Mouse (Mus musculus): ENCODE results near the gene Adam19.

Adam19 gene

DNA sequence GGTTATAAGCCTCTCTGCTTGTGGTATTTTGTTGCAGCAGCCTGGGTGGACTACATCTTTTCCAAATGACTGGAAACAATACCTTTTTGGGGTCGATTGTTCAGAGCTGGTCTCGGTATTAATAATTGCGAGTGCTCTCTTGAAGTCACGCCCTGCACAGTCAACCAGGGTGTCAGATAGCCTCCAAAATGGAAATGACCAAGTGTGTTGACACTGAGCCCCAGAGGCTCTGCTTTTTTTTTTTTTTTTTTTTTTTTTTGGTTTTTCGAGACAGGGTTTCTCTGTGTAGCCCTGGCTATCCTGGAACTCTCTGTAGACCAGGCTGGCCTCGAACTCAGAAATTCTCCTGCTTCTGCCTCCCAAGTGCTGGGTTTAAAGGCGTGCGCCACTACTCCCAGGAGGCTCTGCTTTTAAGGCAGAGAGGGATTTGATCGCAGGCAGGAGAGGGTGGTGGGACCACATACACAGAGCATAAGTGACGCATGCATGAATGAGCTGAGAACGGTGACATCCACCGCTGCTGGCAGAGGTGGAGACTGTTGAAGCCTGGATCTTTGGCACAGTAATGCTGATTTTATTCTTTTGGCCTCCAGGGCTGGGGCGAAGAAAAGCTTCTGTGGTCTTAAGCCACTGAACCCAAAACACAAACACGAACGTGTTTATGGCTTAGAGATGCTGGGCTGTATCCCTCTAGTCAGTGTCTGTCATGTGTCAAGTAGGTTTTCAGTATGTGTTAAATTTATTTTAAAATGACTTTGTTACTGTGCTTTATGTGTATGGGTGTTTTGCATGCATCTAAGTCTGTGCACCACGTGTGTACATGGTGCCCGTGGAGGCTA lies 18.3 kb downstream of the Adam19 start:
- DNase-seq (ENCODE audit: low spot score): no peak

DNA sequence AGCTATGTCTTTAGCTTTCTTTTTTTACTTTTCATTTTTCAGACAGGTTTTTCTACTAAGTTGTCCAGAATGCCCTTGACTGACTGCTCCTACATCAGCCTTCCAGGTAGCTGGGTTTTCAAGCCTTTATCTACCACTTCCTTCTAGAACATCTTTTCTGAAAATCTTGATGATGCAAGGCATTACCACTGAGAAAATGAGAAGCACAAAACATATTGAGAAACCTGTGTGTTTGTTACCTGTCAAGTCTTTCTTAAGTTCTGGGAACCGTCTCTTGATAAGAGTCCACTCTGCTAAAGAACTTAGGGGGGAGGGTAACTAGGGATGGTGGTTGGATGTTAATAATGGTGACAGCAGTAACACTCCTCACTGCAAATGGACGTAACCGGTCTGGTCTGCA lies 19.7 kb downstream of the Adam19 start:
- DNase-seq (ENCODE audit: low spot score): no peak

DNA sequence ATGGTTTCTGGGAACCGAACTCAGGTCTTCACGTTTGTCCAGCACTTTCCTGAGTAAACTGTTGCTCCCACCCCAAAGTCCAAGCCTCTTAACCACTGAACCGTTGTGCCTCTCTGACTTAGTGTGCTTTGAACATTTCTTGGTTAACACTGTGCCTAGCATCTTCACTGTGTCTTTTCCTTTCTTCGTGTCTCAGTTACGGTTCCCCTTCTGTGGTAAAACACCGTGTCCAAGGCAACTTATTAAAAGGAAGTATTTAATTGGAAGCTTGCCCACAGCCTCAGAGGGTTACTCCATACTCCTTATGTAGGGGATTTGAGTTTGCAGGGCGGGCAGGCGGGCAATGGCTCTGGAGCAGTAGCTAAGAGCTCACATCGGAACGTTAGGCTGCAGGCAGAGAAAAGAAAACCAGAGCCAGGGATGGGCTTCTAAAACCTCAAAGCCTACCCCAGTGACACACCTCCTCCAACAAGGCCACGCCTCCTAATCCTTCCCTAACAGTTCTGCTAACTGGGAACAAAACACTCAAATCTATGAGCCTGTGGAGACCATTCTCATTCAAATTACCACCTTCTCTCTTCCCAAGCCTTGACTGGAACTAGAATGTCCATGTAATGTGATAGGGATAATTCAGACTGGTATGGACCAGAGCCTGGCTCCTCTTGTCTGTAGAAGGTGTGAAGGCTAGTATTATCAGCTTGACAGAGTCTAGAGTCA lies 20.8 kb downstream of the Adam19 start:
- no peak for DNase-seq (ENCODE audit: low spot score)

DNA sequence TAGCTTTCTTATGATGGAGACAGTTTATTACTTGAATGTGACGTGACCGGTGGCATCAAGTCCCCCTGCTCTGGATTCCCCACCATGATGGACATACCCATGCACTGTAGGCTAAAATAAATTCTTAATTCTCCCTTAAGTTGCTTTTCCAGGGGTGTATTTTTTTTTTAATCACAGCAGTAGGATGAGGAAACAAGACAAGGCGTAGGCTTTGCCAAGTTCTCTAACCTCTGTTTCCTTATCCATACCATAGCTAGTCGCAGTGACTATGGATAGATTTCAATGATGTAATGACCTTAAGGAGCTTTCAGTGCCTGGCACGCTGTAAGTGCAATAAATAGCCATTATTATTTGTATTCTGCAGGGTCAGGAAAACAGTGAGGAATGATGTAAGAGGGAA lies 21.5 kb downstream of the Adam19 start:
- no peak for DNase-seq (ENCODE audit: low spot score)

DNA sequence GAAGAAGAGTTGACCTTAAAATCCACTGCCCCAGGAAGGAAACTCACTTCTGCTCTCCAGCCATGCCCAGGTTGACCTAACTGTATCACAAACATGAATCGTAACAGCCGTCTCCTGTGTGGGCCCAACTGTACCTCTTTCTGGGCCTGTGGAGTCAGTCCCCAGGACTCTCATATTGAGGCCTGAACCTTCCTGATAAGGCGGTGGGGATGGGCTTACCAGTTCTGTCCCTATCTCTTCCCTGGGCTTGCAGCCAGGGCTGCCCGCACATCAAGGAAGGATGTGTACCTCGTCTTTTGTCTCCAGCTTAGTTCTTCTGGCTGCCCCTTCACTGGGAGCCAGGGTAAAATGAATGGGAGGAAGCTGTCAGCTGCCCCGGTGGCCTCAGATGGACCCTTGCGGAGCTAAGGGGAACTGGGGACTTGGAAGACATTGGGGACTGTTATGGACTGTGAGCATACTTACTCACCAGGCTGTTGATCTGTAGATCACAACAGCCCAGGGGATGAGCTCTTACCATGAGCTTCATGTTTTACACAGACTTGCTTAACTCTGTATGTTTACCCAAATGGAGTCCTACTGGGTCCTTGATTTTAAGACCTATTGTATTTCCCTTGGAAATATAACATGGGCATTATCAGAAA lies 22.1 kb downstream of the Adam19 start:
- DNase-seq (ENCODE audit: low spot score): no peak

DNA sequence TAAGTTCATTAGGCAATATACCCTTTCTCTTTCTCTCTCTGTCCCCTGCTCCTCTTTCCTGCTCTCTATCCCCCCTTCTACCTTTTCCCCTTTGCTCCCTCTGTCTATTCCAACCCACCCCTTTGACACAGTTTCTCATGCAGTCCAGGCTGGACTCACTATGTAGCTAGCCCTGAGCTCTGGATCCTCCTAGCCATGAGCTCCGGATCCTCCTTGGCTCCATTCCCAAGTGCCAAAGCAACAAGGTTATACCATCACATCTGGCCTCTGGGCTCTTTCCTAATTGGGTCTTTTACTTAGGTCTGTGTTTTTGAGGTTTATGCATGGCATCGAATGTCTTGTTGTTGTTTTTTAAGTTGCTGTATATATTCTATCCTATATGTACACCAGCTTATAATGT lies 25.3 kb downstream of the Adam19 start:
- DNase-seq (ENCODE audit: low spot score): no peak

DNA sequence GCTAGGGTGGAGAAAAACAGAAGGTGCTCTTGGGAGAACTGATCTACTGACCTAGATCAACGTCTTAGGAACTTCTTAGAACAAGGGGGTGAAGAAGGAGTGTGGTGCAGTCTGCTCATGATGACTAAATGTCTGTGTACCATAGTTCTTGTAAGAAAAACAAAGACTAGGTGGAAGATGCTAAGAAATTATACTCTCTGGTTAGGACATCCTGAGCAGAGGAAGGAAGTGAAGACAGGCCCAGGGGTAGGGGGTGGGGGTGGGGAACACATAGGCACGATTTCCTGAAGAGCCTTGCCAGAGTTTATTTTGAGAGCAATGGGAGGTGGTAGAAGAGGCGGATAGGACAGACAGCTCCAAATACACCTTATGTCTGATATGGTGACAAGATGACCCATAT lies 27.6 kb downstream of the Adam19 start:
- no peak for DNase-seq (ENCODE audit: low spot score)

DNA sequence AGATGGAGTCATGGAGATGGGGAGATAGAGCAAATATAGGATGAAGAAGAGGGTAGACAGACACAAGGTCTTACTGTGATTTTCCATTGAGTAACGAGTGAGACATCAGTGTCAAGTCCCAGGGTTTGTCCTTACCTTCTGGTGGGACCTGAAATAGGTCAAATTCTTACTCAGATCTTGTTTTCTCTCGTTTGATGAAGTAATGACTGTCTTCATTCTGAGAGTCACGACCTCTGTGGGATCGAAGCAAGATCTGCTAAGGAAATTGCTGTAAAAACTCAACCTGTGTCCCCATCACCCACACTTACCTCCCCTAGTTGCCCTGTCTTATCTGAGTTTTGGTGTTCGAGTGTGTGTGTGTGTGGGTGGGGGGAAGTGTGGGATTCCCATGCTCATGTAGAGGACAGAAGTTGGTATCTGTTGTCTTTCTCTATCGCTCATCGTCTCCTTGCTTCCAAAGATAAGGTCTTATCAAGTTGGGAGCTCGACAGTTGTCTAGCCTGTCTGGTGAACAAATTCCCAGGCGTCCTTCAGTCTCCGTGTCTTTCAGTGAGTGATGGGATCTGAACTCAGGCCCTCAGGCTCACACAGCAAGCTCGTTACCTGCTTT lies 28.1 kb downstream of the Adam19 start:
- DNase-seq (ENCODE audit: low spot score): no peak

DNA sequence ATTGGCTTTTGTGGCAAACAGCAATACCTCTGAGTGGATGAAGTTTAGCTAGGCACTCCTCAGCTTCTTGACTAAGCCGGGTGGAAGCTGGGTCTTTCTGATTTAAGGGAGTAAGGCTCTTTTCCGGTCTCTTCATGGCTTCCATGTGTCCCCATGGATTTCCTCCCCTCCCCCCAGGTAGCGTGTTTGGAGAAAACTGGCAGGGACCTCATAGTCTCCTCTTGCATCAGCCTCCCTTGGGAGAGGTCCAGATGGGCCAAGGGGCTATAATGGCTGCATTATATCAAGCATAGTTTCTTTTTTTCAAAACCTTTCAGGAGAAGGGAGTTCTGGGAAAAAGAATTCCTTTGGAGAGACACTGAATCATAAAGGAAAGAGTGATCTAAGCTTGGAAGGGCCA lies 28.8 kb downstream of the Adam19 start:
- no peak for DNase-seq (ENCODE audit: low spot score)

DNA sequence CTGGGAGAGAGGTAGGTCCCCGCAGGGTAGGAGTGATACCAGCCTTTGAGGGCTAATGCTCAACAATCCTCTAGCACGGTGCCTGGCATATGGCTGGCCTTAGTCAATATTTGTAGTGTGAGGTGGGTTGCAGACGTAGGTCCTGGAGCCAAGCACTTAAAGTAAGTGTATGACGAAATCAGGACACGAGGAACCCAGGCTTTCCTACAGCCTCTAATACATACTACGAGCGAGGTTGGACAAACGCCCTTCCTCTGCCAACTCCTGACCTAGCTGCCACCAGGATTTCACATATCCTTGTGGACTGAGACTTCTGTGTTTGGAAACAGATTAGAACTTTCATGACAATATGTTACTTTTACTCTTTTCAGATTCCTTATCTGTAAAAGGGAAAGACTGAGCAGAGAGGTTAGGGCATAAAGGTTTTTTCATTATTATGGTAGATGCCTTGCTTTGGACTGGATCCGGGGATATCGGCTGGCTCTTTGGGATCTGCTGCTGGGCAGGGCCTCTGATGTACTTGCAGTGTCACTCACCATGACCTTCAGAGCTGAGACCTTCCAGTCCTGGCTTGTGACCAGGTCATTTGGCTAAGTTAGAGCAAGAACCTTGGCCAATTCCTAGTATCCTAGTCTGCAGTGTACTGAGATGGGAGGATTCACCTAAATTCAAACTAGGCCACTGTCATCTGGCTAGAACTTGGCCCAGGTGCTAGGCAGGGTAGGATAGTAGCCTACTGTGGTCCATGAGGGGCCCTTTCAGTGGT lies 29.8 kb downstream of the Adam19 start:
- no peak for DNase-seq (ENCODE audit: low spot score)

DNA sequence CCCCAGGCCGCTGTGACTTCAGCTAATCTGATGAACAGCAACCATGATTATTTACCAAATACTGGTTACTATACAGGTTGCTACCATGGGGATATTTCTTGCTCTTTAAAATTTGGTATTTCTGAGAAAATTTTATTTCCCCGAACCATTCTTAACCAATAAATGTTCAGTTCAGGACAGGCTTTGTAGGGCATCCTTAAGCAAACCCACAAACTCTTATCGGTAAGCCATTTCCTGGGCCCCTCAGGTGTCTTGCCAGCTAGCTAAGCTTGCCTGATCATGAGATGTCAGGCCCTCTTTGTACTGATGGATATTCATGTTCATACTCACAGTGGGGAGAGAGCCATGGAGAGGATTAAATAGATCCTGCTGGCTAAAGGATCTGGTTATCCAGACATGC lies 30.7 kb downstream of the Adam19 start:
- DNase-seq (ENCODE audit: low spot score): no peak

DNA sequence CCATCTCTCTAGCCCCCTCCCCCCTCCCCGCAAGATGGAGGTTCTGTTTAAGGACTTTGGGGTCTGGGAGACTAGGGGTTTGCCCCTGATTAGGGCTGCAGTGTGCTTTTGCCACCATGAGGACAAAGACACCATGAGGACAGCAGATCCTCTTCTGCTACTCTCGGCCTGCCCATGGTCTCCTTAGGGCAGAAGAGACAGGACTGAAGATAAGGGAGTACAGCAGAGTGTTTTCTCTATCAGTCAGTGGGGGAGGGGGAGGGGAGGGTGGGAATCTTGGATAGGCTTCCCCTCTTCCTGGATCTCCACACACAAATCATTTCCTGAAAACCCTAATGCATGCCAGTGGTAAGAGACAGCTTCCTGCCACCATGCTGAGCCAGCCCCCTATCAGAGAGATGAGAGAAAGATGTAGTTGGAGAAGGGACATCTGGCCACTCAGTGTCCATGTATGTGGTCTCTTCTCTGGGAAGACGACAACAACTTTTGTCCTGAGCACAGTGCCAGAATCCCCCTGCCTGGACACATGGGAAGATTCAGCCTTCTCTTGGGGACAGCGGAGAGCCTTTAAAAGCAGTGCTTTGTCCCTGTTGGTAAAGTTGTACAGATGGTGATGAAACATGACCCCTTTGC lies 33.4 kb downstream of the Adam19 start:
- no peak for DNase-seq (ENCODE audit: low spot score)

DNA sequence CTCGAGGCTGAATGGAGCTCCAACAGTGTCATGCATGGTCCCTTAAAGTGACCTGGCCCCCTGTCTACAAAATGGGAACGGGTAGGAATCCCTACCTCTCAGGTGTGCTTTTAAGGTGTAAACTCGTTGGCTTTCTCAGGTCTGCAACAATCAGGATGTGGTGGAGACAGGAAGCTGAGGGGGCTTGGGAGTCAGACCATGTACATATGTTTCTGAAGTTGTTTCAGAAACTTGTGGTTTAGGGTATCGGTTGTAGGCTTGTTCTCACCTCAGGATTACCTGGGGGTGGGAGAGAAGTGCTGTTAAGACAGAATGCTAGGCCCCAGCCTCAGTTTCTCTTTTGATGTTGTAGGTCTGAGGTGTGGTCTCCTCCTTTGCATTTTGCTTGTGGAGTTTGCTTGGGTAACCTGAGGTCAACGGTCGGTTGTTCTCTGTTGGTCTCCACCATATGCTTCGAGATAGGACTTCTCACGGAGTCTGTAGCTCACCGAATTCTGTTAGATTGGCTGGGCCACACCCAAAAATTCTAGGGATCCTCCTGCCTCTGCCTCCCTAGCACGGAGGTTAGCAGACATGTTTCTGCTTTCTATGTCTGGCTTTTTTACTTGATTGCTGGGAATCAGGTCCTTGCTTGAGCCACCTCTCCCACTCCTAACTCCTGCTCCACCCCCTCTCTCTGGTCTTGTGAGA lies 34.4 kb downstream of the Adam19 start:
- DNase-seq (ENCODE audit: low spot score): no peak

DNA sequence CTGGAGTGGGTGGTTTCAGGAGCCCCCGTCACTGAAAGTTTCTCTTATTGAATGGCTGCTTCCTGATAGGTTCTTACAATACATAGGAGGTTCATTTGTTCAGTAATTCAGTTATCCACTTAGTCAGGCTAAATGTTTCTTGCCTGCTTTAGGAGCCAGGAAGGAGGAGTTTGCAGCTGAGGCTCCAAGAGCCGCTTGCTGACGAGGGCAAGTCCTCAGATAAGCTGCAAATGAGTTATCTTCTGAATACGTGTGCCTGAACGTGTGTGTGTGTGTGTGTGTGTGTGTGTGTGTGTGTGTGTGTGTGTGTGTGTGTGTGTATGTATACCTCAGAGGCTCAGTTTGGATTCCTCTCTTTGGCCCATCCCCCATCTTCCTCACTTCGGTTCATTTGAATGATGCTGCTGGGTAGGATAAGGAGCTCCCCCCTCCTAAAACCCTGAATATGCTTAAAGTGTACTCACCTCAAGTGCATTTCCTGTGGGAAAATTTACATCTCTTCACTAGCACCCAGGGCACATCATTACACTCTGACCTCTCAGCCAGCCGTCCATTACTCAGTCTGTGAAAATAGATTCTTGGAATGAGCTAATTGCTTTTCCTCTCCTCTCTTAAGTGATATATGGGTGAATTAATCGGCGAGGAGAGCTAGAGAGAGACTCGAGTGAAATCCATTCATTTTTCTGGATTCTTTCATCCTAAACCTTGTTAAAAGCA lies 35.3 kb downstream of the Adam19 start:
- no peak for DNase-seq (ENCODE audit: low spot score)

DNA sequence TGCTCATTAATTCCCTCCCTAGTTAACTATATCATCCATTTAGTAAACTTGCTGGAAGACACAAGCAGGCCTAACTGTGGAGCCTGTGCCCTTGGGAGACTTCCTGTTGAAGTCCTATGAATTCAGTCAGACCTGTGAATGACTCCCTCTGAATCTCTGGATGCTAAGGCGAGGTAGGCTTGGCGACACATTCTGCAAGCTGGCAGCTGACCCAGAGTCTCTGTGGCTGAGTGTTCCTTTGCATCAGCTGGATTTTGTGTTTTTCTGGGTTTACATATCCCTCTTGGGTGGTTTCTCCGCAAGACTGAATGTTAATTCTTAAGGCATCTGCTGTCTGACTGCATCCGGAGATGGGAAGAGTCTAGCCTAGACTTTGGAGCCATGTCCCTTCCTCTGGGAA lies 36.3 kb downstream of the Adam19 start:
- DNase-seq (ENCODE audit: low spot score): no peak

DNA sequence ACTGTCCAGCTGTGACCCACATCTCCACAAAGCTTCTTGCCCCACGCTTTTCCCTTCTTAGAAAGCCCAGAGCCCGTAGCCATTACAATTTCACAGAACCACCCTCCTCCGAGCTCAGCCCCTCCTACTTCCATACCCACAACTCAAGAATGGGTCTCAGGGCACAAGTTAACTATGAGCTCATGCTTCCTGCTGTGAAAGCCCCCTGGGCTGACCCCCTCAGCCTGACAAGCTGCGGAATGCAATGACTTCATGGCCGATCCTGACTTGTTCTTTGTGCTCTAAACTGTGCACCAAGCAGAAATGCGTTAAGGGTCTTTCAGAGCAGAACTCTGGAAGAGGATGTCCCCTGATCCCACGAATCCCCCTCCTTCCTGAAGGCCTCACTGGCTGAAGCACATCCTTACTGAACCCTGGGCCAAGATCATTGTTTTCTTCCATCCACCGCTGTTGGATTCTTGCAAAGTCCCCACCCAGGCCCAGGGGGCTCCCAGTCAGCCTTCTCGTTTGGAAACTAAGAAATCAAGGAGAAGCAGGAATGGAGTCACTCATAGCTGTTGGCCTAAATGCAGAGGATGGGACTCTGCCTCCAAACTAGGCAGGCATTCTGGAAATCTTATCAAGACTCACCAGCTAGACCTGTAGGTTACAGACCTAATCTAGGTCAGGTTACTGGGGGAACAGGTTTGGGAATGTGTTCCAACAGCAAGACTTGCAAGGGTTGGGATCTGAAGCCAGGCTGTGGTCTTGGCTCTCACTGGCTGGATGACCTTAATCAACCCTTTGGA lies 39.9 kb downstream of the Adam19 start:
- no peak for DNase-seq (ENCODE audit: low spot score)

DNA sequence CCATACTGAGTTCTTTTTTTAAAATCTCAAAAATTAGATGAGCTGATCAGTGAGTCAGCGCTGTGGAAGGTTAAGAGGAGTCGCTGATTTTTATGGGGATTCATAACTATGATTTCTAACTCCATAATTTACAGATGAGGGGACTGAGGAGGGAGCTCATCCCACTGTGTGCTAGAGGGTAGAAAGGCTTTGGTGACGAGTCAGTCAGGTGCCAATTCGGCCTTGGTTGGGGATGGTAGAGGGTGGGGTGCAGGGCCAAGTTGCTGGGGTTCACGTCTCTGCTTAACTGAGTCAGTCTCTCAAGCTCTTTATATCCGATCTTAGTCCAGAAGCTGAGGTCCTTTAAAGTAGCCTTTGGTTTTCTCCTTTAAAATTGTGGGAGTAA lies 40.5 kb downstream of the Adam19 start:
- DNase-seq (ENCODE audit: low spot score): no peak

DNA sequence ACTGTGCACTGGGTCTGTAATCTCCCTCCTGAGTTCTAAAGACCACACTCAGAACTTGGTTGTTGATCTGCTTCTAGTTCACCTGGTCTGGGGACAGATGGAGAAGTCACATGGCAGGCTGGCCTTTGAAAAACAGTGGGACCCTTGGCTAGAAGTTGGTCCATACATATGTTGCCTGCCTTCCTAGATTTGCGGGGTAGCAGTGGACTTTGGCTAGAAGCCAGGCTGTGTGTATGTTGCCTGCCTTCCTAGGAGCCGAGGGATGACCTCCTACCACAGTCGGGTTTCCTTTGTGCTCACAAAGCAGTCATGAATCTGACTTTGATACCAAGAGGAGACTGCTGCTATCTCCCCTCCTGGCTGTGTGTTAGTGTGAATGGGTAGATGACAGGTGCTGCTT lies 41.3 kb downstream of the Adam19 start:
- no peak for DNase-seq (ENCODE audit: low spot score)

DNA sequence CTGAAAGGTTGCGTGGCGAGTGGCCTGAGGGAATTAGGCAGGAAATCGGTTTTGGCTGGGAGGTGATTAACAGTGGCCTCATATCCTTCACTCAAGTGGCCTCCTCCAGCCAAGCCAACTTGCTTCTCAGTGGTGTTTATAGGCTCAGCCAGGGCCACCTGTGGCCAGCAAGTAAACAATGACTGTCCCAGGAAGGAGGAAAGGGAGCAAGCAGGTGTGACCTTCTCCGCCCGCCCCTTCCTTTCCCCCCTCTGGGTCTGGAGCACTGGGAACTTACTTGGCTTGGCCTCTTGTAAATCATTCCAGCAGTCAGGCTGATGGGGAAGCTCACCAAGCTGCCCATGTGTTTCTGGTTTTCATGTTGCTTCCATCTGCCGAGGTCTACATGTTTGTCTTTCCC lies 46.3 kb downstream of the Adam19 start:
- no peak for DNase-seq (ENCODE audit: low spot score)

Measured in urinary bladder, postnatal 14 days (tissue).